Mouse (Mus musculus): ENCODE results near the gene Synj2.

GRCm38 (mm10) chr17:6019776-6020175, 78.7 kb downstream of the Synj2 start:
- TF ChIP-seq CTCF (IDR thresholded peaks at IDR 0.05; ENCODE audit: low read depth, low read length): peak; percentile 77
- TF ChIP-seq POLR2A (IDR thresholded peaks at IDR 0.05; ENCODE audit: borderline replicate concordance, low read depth, low read length): no peak
